Mouse (Mus musculus) MEL (cell line): ENCODE results near the gene Aes.

Experiments used
- CHD1 ChIP-seq: IDR thresholded peaks from 2 replicates; pipeline ENCODE4 v1.6.1; 2012; ENCODE audit warnings: low read depth, mild to moderate bottlenecking, inconsistent platforms, low read length, improper control_type of control experiment
- CTCF ChIP-seq, 3 experiments: IDR thresholded peaks in 2 of 3; conservative IDR thresholded peaks in 1 of 3; 2 replicates each; pipeline ENCODE4 v1.5.1; 2011 to 2012; ENCODE audit warnings: low read length in 3 of 3, low read depth in 2 of 3, mild to moderate bottlenecking in 2 of 3, improper control_type of control experiment in 1 of 3, inconsistent platforms in 1 of 3, mixed read lengths in 1 of 3, moderate library complexity in 1 of 3; ENCODE audit not compliant: control insufficient read depth in 1 of 3, insufficient read depth in 1 of 3, poor library complexity in 1 of 3, severe bottlenecking in 1 of 3
- E2F4 ChIP-seq: IDR thresholded peaks from 2 replicates; pipeline ENCODE4 v1.6.1; 2011; ENCODE audit warnings: low read depth, low read length, improper control_type of control experiment, borderline replicate concordance
- HCFC1 ChIP-seq: IDR thresholded peaks from 2 replicates; pipeline ENCODE4 v1.6.1; 2012; ENCODE audit warnings: low read depth, mild to moderate bottlenecking, inconsistent platforms, low read length, improper control_type of control experiment, moderate library complexity
- MAX ChIP-seq: IDR thresholded peaks from 2 replicates; pipeline ENCODE4 v1.6.1; 2011; ENCODE audit warnings: low read length, improper control_type of control experiment
- MYC ChIP-seq: IDR thresholded peaks from 2 replicates; pipeline ENCODE4 v1.6.1; 2011; ENCODE audit warnings: low read depth, mild to moderate bottlenecking, low read length, improper control_type of control experiment, moderate library complexity
- NELFE ChIP-seq: IDR thresholded peaks from 2 replicates; pipeline ENCODE4 v1.6.1; 2011; ENCODE audit warnings: low read depth, low read length, improper control_type of control experiment
- POLR2A ChIP-seq, 2 experiments: IDR thresholded peaks; 2 replicates each; pipeline ENCODE4 v1.6.1; 2011 to 2012; ENCODE audit warnings: low read length in 2 of 2, mild to moderate bottlenecking in 2 of 2, control low read depth in 1 of 2, improper control_type of control experiment in 1 of 2, low read depth in 1 of 2, moderate library complexity in 1 of 2; ENCODE audit not compliant: control insufficient read depth in 1 of 2, insufficient read depth in 1 of 2, poor library complexity in 1 of 2
- RCOR1 ChIP-seq: IDR thresholded peaks from 2 replicates; pipeline ENCODE4 v1.6.1; 2012; ENCODE audit warnings: low read depth, mild to moderate bottlenecking, inconsistent platforms, low read length, improper control_type of control experiment
- USF1 ChIP-seq: IDR thresholded peaks from 2 replicates; pipeline ENCODE4 v1.6.1; 2014; ENCODE audit warnings: low read depth, mild to moderate bottlenecking, inconsistent platforms, low read length, improper control_type of control experiment, moderate library complexity
- USF2 ChIP-seq, 2 experiments: IDR thresholded peaks; 2 replicates each; pipeline ENCODE4 v1.6.1; 2011 to 2012; ENCODE audit warnings: improper control_type of control experiment in 2 of 2, low read length in 2 of 2, borderline replicate concordance in 1 of 2, inconsistent platforms in 1 of 2, low read depth in 1 of 2, mild to moderate bottlenecking in 1 of 2; ENCODE audit not compliant: insufficient read depth in 1 of 2
- ZNF384 ChIP-seq: IDR thresholded peaks from 2 replicates; pipeline ENCODE4 v1.6.1; 2012; ENCODE audit warnings: low read depth, mild to moderate bottlenecking, inconsistent platforms, low read length, improper control_type of control experiment

GRCm38 (mm10) chr10:81599630-81600029, 40.3 kb downstream of the Aes start:
- TF ChIP-seq CTCF (IDR thresholded peaks at IDR 0.05 in 2 of 3, conservative IDR thresholded peaks at IDR 0.05 in 1 of 3; ENCODE audit: control insufficient read depth in 1 of 3, insufficient read depth in 1 of 3, low read depth in 2 of 3, low read length in 3 of 3, poor library complexity in 1 of 3, severe bottlenecking in 1 of 3) (no peak), RCOR1 (no peak), POLR2A (IDR thresholded peaks at IDR 0.05; ENCODE audit: control insufficient read depth in 1 of 2, insufficient read depth in 1 of 2, low read depth in 1 of 2, low read length in 2 of 2, poor library complexity in 1 of 2) (no peak), MAX (no peak), CHD1 (no peak), USF1 (no peak), E2F4 (no peak), USF2 (IDR thresholded peaks at IDR 0.05; ENCODE audit: borderline replicate concordance in 1 of 2, insufficient read depth in 1 of 2, low read depth in 1 of 2, low read length in 2 of 2) (no peak), MYC (no peak), NELFE (no peak), HCFC1 (no peak), ZNF384 (no peak)
